ENCODE assay signal across 22 mouse cellular contexts in the genomic region with DNA sequence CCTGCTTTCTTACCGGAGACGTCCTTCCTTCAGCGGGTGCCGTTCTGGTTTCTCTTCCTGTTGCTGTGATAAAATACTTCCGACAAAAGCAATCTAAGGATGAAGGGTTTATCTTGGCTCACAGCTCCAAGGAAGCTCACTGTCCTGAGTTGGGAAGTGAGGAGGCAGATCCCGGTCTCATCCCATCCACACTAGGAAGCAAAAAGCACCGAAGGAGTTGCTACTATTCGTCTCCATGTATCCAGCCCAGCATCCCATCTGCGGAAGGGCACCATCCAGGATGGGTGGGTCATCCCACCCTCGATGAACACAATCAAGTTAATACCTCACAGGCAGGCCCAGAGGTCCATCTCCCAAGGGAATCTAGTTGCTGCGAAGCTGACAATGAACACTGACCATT.
"Had no signal": no experiment of that assay in that cellular context is flagged by ENCODE, and none has a peak within 500 bp of the region (broad histone marks: within the 10 kb centered on the region; RNA-seq: fewer than 3 reads in every experiment).

No protein-coding gene starts in this region.

- H3K27me3 ChIP-seq: heart, embryonic 12.5 days; hindbrain, embryonic 13.5 days; hindbrain, embryonic 15.5 days; kidney, embryonic 15.5 days; limb, embryonic 13.5 days; limb, embryonic 15.5 days had no signal

- DNase-seq: gastrocnemius, postnatal 14 days; gastrocnemius, postnatal 36 days; heart, postnatal 10 days; kidney, adult 18-20 months; kidney, adult 9 months; kidney, postnatal 14 days; kidney, postnatal 36 days; layer of hippocampus, adult 9-11 months; layer of hippocampus, postnatal 36 days; left cerebral cortex, postnatal 4 days; liver, embryonic 13.5 days; liver, postnatal 0 days had no signal

- H3K27ac ChIP-seq: heart, embryonic 10.5 days; hindbrain, embryonic 13.5 days; hindbrain, embryonic 15.5 days; hindbrain, postnatal 0 days; kidney, postnatal 0 days; limb, embryonic 13.5 days; limb, embryonic 15.5 days; liver, embryonic 13.5 days; liver, embryonic 15.5 days had no signal

- H3K36me3 ChIP-seq: heart, embryonic 10.5 days; heart, embryonic 12.5 days; hindbrain, embryonic 13.5 days; hindbrain, embryonic 15.5 days; kidney, embryonic 15.5 days; limb, embryonic 13.5 days; limb, embryonic 15.5 days; liver, embryonic 13.5 days; liver, embryonic 15.5 days had no signal

- H3K4me3 ChIP-seq: heart, embryonic 10.5 days; heart, embryonic 12.5 days; hindbrain, embryonic 13.5 days; hindbrain, embryonic 15.5 days; kidney, embryonic 15.5 days; limb, embryonic 13.5 days; limb, embryonic 15.5 days; liver, embryonic 13.5 days; liver, embryonic 15.5 days had no signal
